In the genomic region with DNA sequence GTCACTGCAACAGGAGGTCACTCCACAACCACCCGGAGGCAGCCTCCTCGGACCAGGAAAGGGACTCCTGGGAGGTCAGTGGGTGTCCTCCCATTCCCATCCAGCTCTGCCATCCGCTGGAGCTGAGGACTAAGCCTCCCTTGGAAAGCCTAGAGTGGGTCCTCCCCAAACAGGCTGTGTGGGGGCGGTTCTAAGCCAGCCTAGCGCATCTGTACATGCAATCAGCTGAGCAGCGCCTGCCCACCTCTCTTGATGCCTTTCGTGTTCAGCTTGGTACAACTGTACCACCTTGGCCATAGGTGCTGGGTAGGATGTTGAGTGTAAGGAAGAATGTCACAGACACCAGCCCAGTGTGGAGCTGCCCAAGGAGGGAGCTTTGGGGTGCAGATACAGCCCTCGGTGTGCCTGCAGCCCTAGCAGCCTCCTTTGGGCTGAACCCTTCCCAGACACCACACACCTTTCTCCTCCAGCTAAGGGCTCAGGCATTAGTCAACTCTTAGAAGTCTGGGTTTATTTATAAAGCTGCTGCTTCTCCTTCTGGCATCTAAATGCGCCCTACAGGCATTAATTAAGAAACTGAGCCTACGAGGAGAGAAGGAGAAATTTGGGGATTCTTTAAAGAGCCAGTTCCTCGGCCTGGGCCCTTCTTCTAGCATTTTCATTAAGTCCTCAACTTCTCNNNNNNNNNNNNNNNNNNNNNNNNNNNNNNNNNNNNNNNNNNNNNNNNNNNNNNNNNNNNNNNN, we compare ENCODE assay signal across 16 mouse cellular contexts. TPM values are rescaled to one million over a fixed set of nuclear protein-coding genes. Genes with fewer than 3 reads are reported as not detected.
A peak's percentile ranks its signal among the peaks of the same experiment; 100 is the strongest.
DNase-seq lines count a peak whose midpoint lies in the region; ATAC-seq lines count a peak whose summit lies in the region.
"Had no signal": no experiment of that assay in that cellular context is flagged by ENCODE, and none has a peak within 500 bp of the region (broad histone marks: within the 10 kb centered on the region; RNA-seq: fewer than 3 reads in every experiment).

No protein-coding gene starts in this region.

- no peak for DNase-seq in frontal cortex, postnatal 25 days (ENCODE audit: low spot score in 2 of 2)
- peak; percentile 56 to 66 for DNase-seq in left cerebral cortex, postnatal 14 days (ENCODE audit: low spot score in 2 of 2)
- DNase-seq in left cerebral cortex, postnatal 10 days (ENCODE audit: extremely low spot score in 1 of 2, low spot score in 2 of 2) = no peak
- DNase-seq in right cerebral cortex, adult 2 months (ENCODE audit: low spot score in 2 of 2) = peak; percentile 60
- DNase-seq in right cerebral cortex, postnatal 14 days = no peak
- peak; percentile 52 for DNase-seq in right cerebral cortex, postnatal 25 days
- DNase-seq: adrenal gland, adult 8-10 months; adrenal gland, postnatal 36 days; cerebellum, adult 11 months; cerebellum, adult 9-10 months; cerebellum, postnatal 36 days; gastrocnemius, postnatal 10 days; heart, adult 2 months had no signal

- peak; percentile 66 for ATAC-seq in frontal cortex, adult (ENCODE audit: low TSS enrichment)
- ATAC-seq: forebrain, embryonic 13.5 days had no signal

- intact Hi-C loops in left cerebral cortex, postnatal 14 days (cut with DNase I) = loop anchor here (5.0 kb wide), 1 partner anchor 98 kb away; no protein-coding TSS in a partner anchor
- intact Hi-C loops in left cerebral cortex, postnatal 10 days (cut with DNase I) = no loop called here

RNA-seq across cellular contexts. Expression of a gene that starts 7.3 kb away (rescaled TPM):
- total RNA-seq in left cerebral cortex, postnatal 14 days (2021) = 1 to 10 TPM; 1.7 to 3.1 TPM
- total RNA-seq in left cerebral cortex, postnatal 10 days (2021) = 1 to 10 TPM; 1.6 to 2.7 TPM
- total RNA-seq: adrenal gland, postnatal 36 days; heart, adult 2 months; heart, postnatal 25 days had no signal

RNA-seq across cellular contexts. Expression of a gene that starts 32.8 kb away (rescaled TPM):
- 10 to 100 TPM; 66.9 to 73.5 TPM for total RNA-seq in left cerebral cortex, postnatal 14 days (2021)
- total RNA-seq in left cerebral cortex, postnatal 10 days (2021) = 10 to 100 TPM; 66.2 to 66.7 TPM

RNA-seq across cellular contexts. Expression of a gene that starts 54.0 kb away (rescaled TPM):
- total RNA-seq in left cerebral cortex, postnatal 14 days (2021) = 10 to 100 TPM; 11.7 to 14.5 TPM
- 10 to 100 TPM; 16.8 to 18.4 TPM for total RNA-seq in left cerebral cortex, postnatal 10 days (2021)

Comparison
In these comparisons a context has a peak if more than half of its experiments do, and no peak if none do; other contexts are left out.
1. DNase-seq: peak in left cerebral cortex, postnatal 14 days (2 of 2), right cerebral cortex, adult 2 months (2 of 2) and right cerebral cortex, postnatal 25 days (single experiment); none in frontal cortex, postnatal 25 days (0 of 2), left cerebral cortex, postnatal 10 days (0 of 2) and right cerebral cortex, postnatal 14 days (single experiment).